Mouse (Mus musculus): ENCODE results near the gene Gm8879.
"Not testable (repeated sequence)": the region's sequence is repeated elsewhere in the genome, so short reads cannot be mapped to it uniquely, and the experiment has no call there.

The Gm8879 gene

DNA sequence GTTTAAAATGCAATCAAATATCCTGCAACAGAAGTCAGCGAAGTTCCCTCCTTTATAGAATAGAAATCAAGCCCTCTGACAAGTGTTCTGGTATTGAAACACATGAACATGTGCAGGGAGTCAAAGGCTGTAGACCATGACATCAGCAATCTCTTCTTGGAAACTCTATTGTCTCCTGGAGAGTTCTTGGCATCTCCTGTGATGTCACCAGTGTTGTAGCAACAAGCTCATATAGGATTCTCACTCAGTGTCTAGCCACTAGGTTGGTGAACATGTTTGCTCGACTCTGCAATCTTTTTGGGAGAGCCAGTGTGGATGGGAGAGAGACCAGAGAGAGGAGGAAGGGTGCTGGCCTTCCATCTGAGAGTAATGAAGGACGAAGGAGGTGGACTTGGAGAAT is at the start of gene Gm8879:
Gene Gm8879, plus strand, starts transcription at position 301 of the 400 bp plus-strand sequence.
- DNase-seq (ENCODE audit: low spot score in 2 of 2): not testable (repeated sequence)

- DNase-seq (ENCODE audit: low spot score in 2 of 2): not testable (repeated sequence)
These were observed 10.6 kb downstream of the Gm8879 start for GRCm38 (mm10) chr5:11138031-11138430.
